Mouse (Mus musculus): Measurements from ENCODE around the gene Chd9.

GRCm38 (mm10) chr8:90869920-90870777 is 42.0 kb downstream of the Chd9 start:
- TF ChIP-seq POLR2A (IDR thresholded peaks at IDR 0.05; ENCODE audit: low read depth, low read length) (no peak), CTCF (IDR thresholded peaks at IDR 0.05; ENCODE audit: extremely low read depth, insufficient read length, insufficient replicate concordance, low read depth, low read length) (no peak)

All from small intestine, adult 2 months (tissue).